In the genomic region with DNA sequence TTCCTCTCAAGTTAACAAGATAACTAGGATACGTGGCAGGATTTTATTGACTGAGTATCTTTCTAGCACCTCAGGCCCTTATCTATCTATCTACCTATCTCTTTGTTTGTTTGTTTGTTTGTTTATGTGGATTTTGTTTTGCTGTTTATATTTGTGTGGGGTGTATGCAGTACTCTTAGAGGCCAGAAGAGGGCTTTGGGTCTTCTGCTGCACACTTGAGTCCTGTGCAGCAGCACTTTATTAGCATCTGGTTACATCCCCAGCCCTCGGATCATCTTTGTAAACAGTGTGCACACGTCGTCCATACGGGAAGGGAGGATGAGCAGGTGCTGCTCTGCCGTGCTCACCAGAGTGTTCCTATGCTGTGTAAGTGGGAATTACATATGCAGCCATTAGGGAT, we compare ENCODE assay signal across 11 mouse cellular contexts. TPM values are rescaled to one million over a fixed set of nuclear protein-coding genes. Genes with fewer than 3 reads are reported as not detected.
DNase-seq lines count a peak whose midpoint lies in the region; TF ChIP-seq lines count a peak whose summit lies in the region.
"Had no signal": no experiment of that assay in that cellular context is flagged by ENCODE, and none has a peak within 500 bp of the region (broad histone marks: within the 10 kb centered on the region; RNA-seq: fewer than 3 reads in every experiment).

No protein-coding gene starts in this region.

- H3K9ac ChIP-seq in ES-E14 (ENCODE audit: insufficient read depth, low read depth, low read length, poor library complexity, severe bottlenecking): no peak overlapping the region
- H3K9ac ChIP-seq: forebrain, embryonic 12.5 days; liver, embryonic 13.5 days had no signal

- DNase-seq in kidney, postnatal 36 days: peak; percentile 6 to 23
- DNase-seq in kidney, adult 8-10 months: no peak
- DNase-seq in CD4-positive, CD25-positive, alpha-beta regulatory T cell, adult 2 months (ENCODE audit: low read depth, low spot score): peak; percentile 49
- DNase-seq in ES-E14 (ENCODE audit: low read depth, low spot score): peak; percentile 13
- DNase-seq in mesoderm, embryonic 11.5 days (ENCODE audit: low read depth, low spot score): peak; percentile 8
- no peak for DNase-seq in urinary bladder, postnatal 14 days (ENCODE audit: low spot score)
- DNase-seq in adrenal gland, adult 18-20 months (ENCODE audit: low spot score in 2 of 2): no peak
- DNase-seq: cerebellum, adult 11 months; liver, embryonic 13.5 days; thymus, postnatal 4 days had no signal

- peaks cover 39% of the 10 kb centered on the region for H3K36me3 ChIP-seq in ES-E14 (ENCODE audit: control insufficient read depth, insufficient read depth, low read length, poor library complexity, severe bottlenecking)

- H3K27ac ChIP-seq in ES-E14 (ENCODE audit: insufficient read depth, low read depth, low read length, poor library complexity, severe bottlenecking): no peak overlapping the region
- H3K27ac ChIP-seq: forebrain, embryonic 12.5 days; liver, embryonic 13.5 days had no signal

- H3K4me1 ChIP-seq in ES-E14 (ENCODE audit: control insufficient read depth in 2 of 2, insufficient read depth in 2 of 2, low read length in 2 of 2, poor library complexity in 1 of 2): no peaks in the 10 kb centered on the region
- H3K4me1 ChIP-seq: forebrain, embryonic 12.5 days; liver, embryonic 13.5 days had no signal

- in situ Hi-C loops in ES-E14 (cut with MboI; ENCODE audit: low sequenced_read_pairs in 2 of 2, unreplicated experiment in 2 of 2): loop anchor here in 1 of 2 experiments (25.0 kb wide), 1 partner anchor 1269 kb away; no protein-coding TSS in a partner anchor

- H3K9me3 ChIP-seq in ES-E14 (ENCODE audit: control insufficient read depth, insufficient read depth, low read depth, low read length): no peaks in the 10 kb centered on the region
- H3K9me3 ChIP-seq: forebrain, embryonic 12.5 days; liver, embryonic 13.5 days had no signal

- H3K4me3 ChIP-seq in ES-E14 (ENCODE audit: insufficient read depth in 1 of 2, low read depth in 1 of 2, low read length in 2 of 2, poor library complexity in 1 of 2, severe bottlenecking in 1 of 2): no peak overlapping the region
- H3K4me3 ChIP-seq: forebrain, embryonic 12.5 days; liver, embryonic 13.5 days had no signal

TF ChIP-seq in ES-E14, 5 proteins besides CTCF, POLR2A, EP300 and RAD21:
- no peak for TF ChIP-seq ZNF384 (IDR thresholded peaks at IDR 0.05; ENCODE audit: low read depth, low read length)
- TF ChIP-seq HCFC1 (IDR thresholded peaks at IDR 0.05; ENCODE audit: borderline replicate concordance, insufficient read depth, low read length): no peak
- TF ChIP-seq MAFK (IDR thresholded peaks at IDR 0.05; ENCODE audit: insufficient read depth, low read depth, low read length): no peak
- TF ChIP-seq CHD2 (IDR thresholded peaks at IDR 0.05; ENCODE audit: low read depth, low read length): no peak
- TF ChIP-seq ZC3H11A (IDR thresholded peaks at IDR 0.05; ENCODE audit: borderline replicate concordance, low read depth, low read length): no peak

RNA-seq across cellular contexts. Expression of gene Tmem42, which starts 15.1 kb away (rescaled TPM):
- 4.8 and 5.0 TPM in 2 replicates for total RNA-seq in ES-E14 (2012; rRNA removed)
- total RNA-seq in adrenal gland, adult 18-20 months (2021): 10 to 100 TPM; 14.5 to 20.3 TPM

RNA-seq across cellular contexts. Expression of gene Tgm4, which starts 28.5 kb away (rescaled TPM):
- total RNA-seq in ES-E14 (2012; rRNA removed): 0.22 and 0.37 TPM in 2 replicates
- under 1 TPM; 0.48 to 0.86 TPM for total RNA-seq in adrenal gland, adult 18-20 months (2021)

RNA-seq across cellular contexts. Expression of gene Kif15, which starts 55.2 kb away (rescaled TPM):
- 81.6 and 91.4 TPM in 2 replicates for total RNA-seq in ES-E14 (2012; rRNA removed)
- under 1 TPM; 0.66 to 0.86 TPM for total RNA-seq in adrenal gland, adult 18-20 months (2021)

RNA-seq across cellular contexts. Expression of gene 1110059G10Rik, which starts 55.3 kb away (rescaled TPM):
- 3.2 and 5.6 TPM in 2 replicates for total RNA-seq in ES-E14 (2012; rRNA removed)
- total RNA-seq in adrenal gland, adult 18-20 months (2021): 10 to 100 TPM; 15.4 to 17.6 TPM

Comparison
In these comparisons a context has a peak if more than half of its experiments do, and no peak if none do; other contexts are left out.
1. DNase-seq: peak in kidney, postnatal 36 days (2 of 2), CD4-positive, CD25-positive, alpha-beta regulatory T cell, adult 2 months (single experiment), ES-E14 (single experiment) and mesoderm, embryonic 11.5 days (single experiment); none in kidney, adult 8-10 months (0 of 2), urinary bladder, postnatal 14 days (single experiment) and adrenal gland, adult 18-20 months (0 of 2).
2. RNA of gene Kif15, which starts 55.2 kb away (total RNA-seq): 81.6 to 91.4 TPM in ES-E14; 0.66 to 0.86 TPM in adrenal gland, adult 18-20 months; every median in the first group is over 10 times any median in the second.